Mouse (Mus musculus) CH12.LX (cell line): ENCODE measurements around the gene Brsk1. TPM values are rescaled to one million over a fixed set of nuclear protein-coding genes. Genes with fewer than 3 reads are reported as not detected.

ENCODE experiments used
- DNase-seq: peaks from one replicate; pipeline ENCODE4 v3.0.0-alpha.2; 2013; ENCODE audit errors: extremely low read depth
- H3K27ac ChIP-seq: 2 replicates; pipeline ENCODE4 v1.5.1; 2012; ENCODE audit warnings: low read depth, mild to moderate bottlenecking, control low read depth, moderate library complexity; ENCODE audit not compliant: insufficient read depth
- H3K27me3 ChIP-seq: replicated peaks from 2 replicates; pipeline ENCODE3; 2012; ENCODE audit warnings: inconsistent platforms
- H3K36me3 ChIP-seq, 2 experiments: replicated peaks in 1 of 2; 2 replicates each; pipeline versions ENCODE3 to v1.6.1; 2012; ENCODE audit warnings: inconsistent platforms in 1 of 2, low read length in 1 of 2, mild to moderate bottlenecking in 1 of 2, mixed read lengths in 1 of 2, moderate library complexity in 1 of 2; ENCODE audit not compliant: control insufficient read depth in 1 of 2, insufficient read depth in 1 of 2
- H3K4me1 ChIP-seq, 2 experiments: 2 replicates each; pipeline ENCODE4 v1.6.1; 2012; ENCODE audit warnings: inconsistent platforms in 1 of 2, moderate library complexity in 1 of 2; ENCODE audit not compliant: insufficient read depth in 2 of 2, control insufficient read depth in 1 of 2
- H3K4me2 ChIP-seq: 2 replicates; pipeline ENCODE4 v1.6.1; 2012; ENCODE audit warnings: low read depth, mild to moderate bottlenecking, control low read depth; ENCODE audit not compliant: poor library complexity, insufficient read depth, severe bottlenecking
- H3K4me3 ChIP-seq, 3 experiments: fragments of 150-350 bp in 1 of 3; sonication (generic) in 1 of 3; replicated peaks in 1 of 3; 2 replicates each; pipeline versions ENCODE3 to v1.5.1; 2011 to 2012; ENCODE audit warnings: low read depth in 2 of 3, low read length in 2 of 3, mild to moderate bottlenecking in 2 of 3, moderate library complexity in 2 of 3, control low read depth in 1 of 3, improper control_type of control experiment in 1 of 3, inconsistent platforms in 1 of 3, mixed read lengths in 1 of 3; ENCODE audit not compliant: poor library complexity in 1 of 3
- H3K79me2 ChIP-seq: replicated peaks from 2 replicates; pipeline ENCODE4 v1.6.1; 2012; ENCODE audit warnings: mild to moderate bottlenecking, moderate library complexity; ENCODE audit not compliant: control insufficient read depth, poor library complexity, insufficient read depth, severe bottlenecking; ENCODE audit errors: extremely low read depth
- H3K9ac ChIP-seq: 2 replicates; pipeline ENCODE4 v1.6.1; 2012; ENCODE audit warnings: low read depth, mild to moderate bottlenecking, control low read depth, moderate library complexity; ENCODE audit not compliant: insufficient read depth
- H3K9me3 ChIP-seq: replicated peaks from 2 replicates; pipeline ENCODE3; 2012; ENCODE audit warnings: low read length, inconsistent platforms, mixed read lengths
- BHLHE40 ChIP-seq: IDR thresholded peaks from 2 replicates; pipeline ENCODE4 v1.6.1; 2011; ENCODE audit warnings: mild to moderate bottlenecking, low read depth, low read length, improper control_type of control experiment
- CHD2 ChIP-seq: IDR thresholded peaks from 2 replicates; pipeline ENCODE4 v1.6.1; 2011; ENCODE audit warnings: low read length, improper control_type of control experiment
- E2F4 ChIP-seq: IDR thresholded peaks from 2 replicates; pipeline ENCODE4 v1.6.1; 2011; ENCODE audit warnings: low read depth, low read length, improper control_type of control experiment; ENCODE audit not compliant: insufficient replicate concordance
- ELF1 ChIP-seq: IDR thresholded peaks from 2 replicates; pipeline ENCODE4 v1.6.1; 2014; ENCODE audit warnings: low read depth, mild to moderate bottlenecking, inconsistent platforms, low read length, improper control_type of control experiment
- EP300 ChIP-seq: IDR thresholded peaks from 2 replicates; pipeline ENCODE4 v1.6.1; 2011; ENCODE audit warnings: low read length, improper control_type of control experiment
- GABPA ChIP-seq: IDR thresholded peaks from 2 replicates; pipeline ENCODE4 v1.6.1; 2012; ENCODE audit warnings: low read depth, low read length, improper control_type of control experiment, inconsistent platforms; ENCODE audit not compliant: insufficient replicate concordance
- IRF4 ChIP-seq: IDR thresholded peaks from 2 replicates; pipeline ENCODE4 v1.6.1; 2014; ENCODE audit warnings: low read depth, mild to moderate bottlenecking, inconsistent platforms, low read length, improper control_type of control experiment
- JUND ChIP-seq: conservative IDR thresholded peaks from 2 replicates; pipeline ENCODE4 v1.6.1; 2011; ENCODE audit warnings: low read depth, low read length, improper control_type of control experiment
- KAT2A ChIP-seq: IDR thresholded peaks from 2 replicates; pipeline ENCODE4 v1.6.1; 2012; ENCODE audit warnings: low read length, improper control_type of control experiment, inconsistent platforms; ENCODE audit not compliant: insufficient replicate concordance
- MAX ChIP-seq: IDR thresholded peaks from 2 replicates; pipeline ENCODE4 v1.6.1; 2011; ENCODE audit warnings: low read length, improper control_type of control experiment
- MAZ ChIP-seq: IDR thresholded peaks from 2 replicates; pipeline ENCODE4 v1.6.1; 2012; ENCODE audit warnings: low read depth, mild to moderate bottlenecking, inconsistent platforms, low read length, improper control_type of control experiment, moderate library complexity
- MXI1 ChIP-seq: IDR thresholded peaks from 2 replicates; pipeline ENCODE4 v1.6.1; 2011; ENCODE audit warnings: mild to moderate bottlenecking, low read depth, low read length, improper control_type of control experiment
- NELFE ChIP-seq: IDR thresholded peaks from 2 replicates; pipeline ENCODE4 v1.6.1; 2011; ENCODE audit warnings: low read depth, low read length, improper control_type of control experiment
- NRF1 ChIP-seq: IDR thresholded peaks from 2 replicates; pipeline ENCODE4 v1.6.1; 2014; ENCODE audit warnings: low read depth, mild to moderate bottlenecking, inconsistent platforms, low read length, improper control_type of control experiment, moderate library complexity
- PAX5 ChIP-seq: IDR thresholded peaks from 2 replicates; pipeline ENCODE4 v1.6.1; 2012; ENCODE audit warnings: low read length, inconsistent platforms, mixed read lengths
- POLR2AphosphoS2 ChIP-seq: IDR thresholded peaks from 2 replicates; pipeline ENCODE4 v1.6.1; 2011; ENCODE audit warnings: low read depth, low read length, improper control_type of control experiment
- SIN3A ChIP-seq: IDR thresholded peaks from 2 replicates; pipeline ENCODE4 v1.6.1; 2012; ENCODE audit warnings: low read length, improper control_type of control experiment, inconsistent platforms
- SMC3 ChIP-seq: IDR thresholded peaks from 2 replicates; pipeline ENCODE4 v1.6.1; 2011; ENCODE audit warnings: low read depth, low read length, improper control_type of control experiment
- UBTF ChIP-seq: IDR thresholded peaks from 2 replicates; pipeline ENCODE4 v1.6.1; 2012; ENCODE audit warnings: low read depth, mild to moderate bottlenecking, inconsistent platforms, low read length, improper control_type of control experiment, moderate library complexity
- ZKSCAN1 ChIP-seq: IDR thresholded peaks from 2 replicates; pipeline ENCODE4 v1.6.1; 2012; ENCODE audit warnings: low read depth, inconsistent platforms, low read length, improper control_type of control experiment, borderline replicate concordance
- ZMIZ1 ChIP-seq: IDR thresholded peaks from 2 replicates; pipeline ENCODE4 v1.6.1; 2012; ENCODE audit warnings: low read depth, mild to moderate bottlenecking, inconsistent platforms, low read length, improper control_type of control experiment
- dilution Hi-C: fragments of 300-500 bp; cut with MboI; formaldehyde crosslinking; loops from 2 replicates; pipeline ENCODE4 v1.14.3; 2020; ENCODE audit warnings: low sequenced_read_pairs; ENCODE audit not compliant: extremely low pct_unique_long_range_greater_than_20kb, extremely low pct_ligation_motif_present
- in situ Hi-C: fragments of 300-500 bp; cut with MboI; formaldehyde crosslinking; loops from 3 replicates; pipeline ENCODE4 v1.14.3; 2019; ENCODE audit warnings: low sequenced_read_pairs, low pct_ligation_motif_present, low pct_unique_long_range_greater_than_20kb, mixed read lengths
- polyA plus RNA-seq: library from polyadenylated mRNA; unstranded; fragments of >175 nt; gene quantifications from 2 replicates; pipeline ENCODE4 v1.2.1, GENCODE M21; 2012; ENCODE audit warnings: low read depth; ENCODE audit not compliant: insufficient read length
- total RNA-seq, 2 experiments: library from RNA; depleted of rRNA; stranded (reverse); fragments of 300-350 nt in 1 of 2; fragments of >200 nt in 1 of 2; gene quantifications; 2 replicates each; pipeline ENCODE4 v1.2.3; 2012 to 2014

Brsk1 gene
- total and polyA plus RNA-seq, 3 experiments: 0.25 TPM; not detected in 2

DNA sequence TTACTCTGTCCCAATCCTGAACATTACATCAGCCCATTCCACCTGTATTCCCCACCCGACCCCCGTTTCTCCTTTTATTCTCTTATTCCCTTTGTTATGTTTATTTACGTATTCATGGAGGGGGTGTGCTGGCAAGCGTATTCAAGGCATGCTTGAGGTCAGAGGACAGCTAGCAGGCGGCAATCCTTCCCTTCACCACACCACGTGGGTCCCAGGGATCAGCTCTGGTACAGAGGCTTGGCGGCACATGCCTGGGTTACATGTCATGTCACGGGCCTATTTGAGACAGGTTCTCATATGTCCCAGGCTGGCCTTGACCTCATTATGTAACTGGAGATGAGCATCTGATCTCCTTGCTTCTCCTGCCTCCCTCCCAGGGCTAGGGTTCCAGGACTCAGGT lies 11.9 kb downstream of the Brsk1 start:
- dilution Hi-C loops: no loop called here
- Histone ChIP-seq H3K9ac (no peak overlapping the region), H3K9me3 (no peaks in the 10 kb centered on the region), H3K79me2 (no peaks in the 10 kb centered on the region), H3K4me3 (no peak overlapping the region), H3K36me3 (no peaks in the 10 kb centered on the region), H3K4me1 (no peaks in the 10 kb centered on the region), H3K4me2 (no peak overlapping the region), H3K27me3 (no peaks in the 10 kb centered on the region), H3K27ac (no peak overlapping the region)
- TF ChIP-seq ZMIZ1: no peak
- no peak for TF ChIP-seq NELFE
- TF ChIP-seq POLR2AphosphoS2: no peak
- TF ChIP-seq EP300: no peak
- TF ChIP-seq MAZ: no peak
- in situ Hi-C loops: loop anchor here (10.0 kb wide), 1 partner anchor 82 kb away; the partner anchor contains the start of genes Il11, Tmem190 and Tmem238
- DNase-seq: no peak

DNA sequence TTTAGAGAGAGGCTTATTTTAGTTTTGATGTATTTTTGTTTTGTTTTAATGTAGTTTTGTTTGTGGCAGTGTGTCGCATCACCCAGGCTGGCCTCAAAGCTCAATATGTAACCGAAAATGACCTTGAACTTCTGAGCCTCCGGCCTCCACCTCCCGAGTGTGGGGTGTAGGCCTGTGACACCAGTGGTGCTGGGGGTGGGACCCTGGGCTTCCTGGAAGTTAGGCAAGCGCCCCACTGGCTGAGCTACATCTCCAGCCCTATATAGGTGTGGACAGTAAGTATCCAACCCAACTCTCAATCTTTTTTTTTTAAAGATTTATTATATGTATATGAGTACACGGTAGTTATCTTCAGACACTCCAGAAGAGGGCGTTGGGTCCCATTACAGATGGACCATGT lies 12.8 kb downstream of the Brsk1 start:
- Histone ChIP-seq H3K27ac (no peak overlapping the region), H3K4me1 (no peaks in the 10 kb centered on the region), H3K4me2 (no peak overlapping the region), H3K9me3 (no peaks in the 10 kb centered on the region), H3K4me3 (no peak overlapping the region), H3K9ac (no peak overlapping the region), H3K36me3 (no peaks in the 10 kb centered on the region)
- dilution Hi-C loops (no loop called here), in situ Hi-C loops (loop anchor here (10.0 kb wide), 1 partner anchor 82 kb away; the partner anchor contains the start of genes Il11, Tmem190 and Tmem238)
- TF ChIP-seq ZMIZ1: no peak
- TF ChIP-seq MAZ: no peak
- no peak for TF ChIP-seq BHLHE40
- TF ChIP-seq GABPA: no peak
- TF ChIP-seq IRF4: no peak
- TF ChIP-seq E2F4: no peak
- TF ChIP-seq POLR2AphosphoS2: no peak
- no peak for TF ChIP-seq NRF1
- no peak for TF ChIP-seq JUND
- no peak for TF ChIP-seq UBTF
- no peak for TF ChIP-seq CHD2
- TF ChIP-seq ZKSCAN1: no peak
- TF ChIP-seq MXI1: no peak
- no peak for TF ChIP-seq SMC3
- TF ChIP-seq MAX: no peak
- TF ChIP-seq ELF1: no peak
- no peak for TF ChIP-seq KAT2A
- no peak for TF ChIP-seq SIN3A
- no peak for TF ChIP-seq PAX5
- TF ChIP-seq, all 38 proteins: peak for 0
- Histone ChIP-seq H3K79me2 (no peaks in the 10 kb centered on the region), H3K27me3 (no peaks in the 10 kb centered on the region)
- no peak for DNase-seq
